ENCODE assay signal across 9 mouse cellular contexts in genomic region chr9:112102155-112102851, GRCm38 (mm10).
DNase-seq lines count a peak whose midpoint lies in the region; ATAC-seq and TF ChIP-seq lines count a peak whose summit lies in the region.
"Had no signal": no experiment of that assay in that cellular context is flagged by ENCODE, and none has a peak within 500 bp of the region (broad histone marks: within the 10 kb centered on the region; RNA-seq: fewer than 3 reads in every experiment).

No protein-coding gene starts in this region.

- H3K27me3 ChIP-seq in forebrain, embryonic 11.5 days (ENCODE audit: control insufficient read depth, insufficient read depth, low read length) = no peaks in the 10 kb centered on the region
- H3K27me3 ChIP-seq in forebrain, embryonic 10.5 days (ENCODE audit: poor library complexity, severe bottlenecking) = no peaks in the 10 kb centered on the region
- no peaks in the 10 kb centered on the region for H3K27me3 ChIP-seq in cerebellum, adult 2 months (ENCODE audit: control insufficient read depth, insufficient read depth, low read length)
- H3K27me3 ChIP-seq: stomach, embryonic 15.5 days had no signal

- H3K4me2 ChIP-seq in forebrain, embryonic 11.5 days (ENCODE audit: low read depth, low read length, severe bottlenecking) = no peak overlapping the region
- H3K4me2 ChIP-seq: stomach, embryonic 15.5 days had no signal

- DNase-seq in forebrain, embryonic 11.5 days (ENCODE audit: low spot score) = no peak
- DNase-seq in forebrain, embryonic 10.5 days (ENCODE audit: extremely low spot score, low spot score) = no peak
- DNase-seq in cerebellum, adult 2 months = peak; percentile 74 to 92
- peak; percentile 11 to 34 for DNase-seq in heart, postnatal 14 days
- DNase-seq in left cerebral cortex, postnatal 14 days (ENCODE audit: low spot score in 2 of 2) = peak; percentile 84 to 90
- peak; percentile 85 to 94 for DNase-seq in right cerebral cortex, postnatal 10 days (ENCODE audit: low spot score in 2 of 2)
- DNase-seq in thymus, postnatal 0 days (ENCODE audit: low spot score) = no peak
- DNase-seq in urinary bladder, postnatal 36 days (ENCODE audit: low spot score in 2 of 2) = no peak

- no peak for TF ChIP-seq POLR2A in cerebellum, adult 2 months (IDR thresholded peaks at IDR 0.05; ENCODE audit: borderline replicate concordance, insufficient read depth, low read length)

- H3K9me3 ChIP-seq in forebrain, embryonic 11.5 days (ENCODE audit: control insufficient read depth, low read length) = no peaks in the 10 kb centered on the region
- no peaks in the 10 kb centered on the region for H3K9me3 ChIP-seq in forebrain, embryonic 10.5 days
- H3K9me3 ChIP-seq: stomach, embryonic 15.5 days had no signal

- H3K9ac ChIP-seq in forebrain, embryonic 11.5 days (ENCODE audit: low read length) = no peak overlapping the region
- H3K9ac ChIP-seq: stomach, embryonic 15.5 days had no signal

- peak; percentile 55 for ATAC-seq in forebrain, embryonic 11.5 days (replicated peaks; ENCODE audit: low FRiP score)

- no peaks in the 10 kb centered on the region for H3K4me1 ChIP-seq in forebrain, embryonic 11.5 days (replicated peaks; ENCODE audit: control insufficient read depth, insufficient read depth, low read length)
- peaks cover 12% of the 10 kb centered on the region for H3K4me1 ChIP-seq in forebrain, embryonic 10.5 days
- peaks cover 25% of the 10 kb centered on the region for H3K4me1 ChIP-seq in cerebellum, adult 2 months (ENCODE audit: control insufficient read depth, insufficient read depth, low read length)
- H3K4me1 ChIP-seq: stomach, embryonic 15.5 days had no signal

- H3K27ac ChIP-seq in forebrain, embryonic 11.5 days (ENCODE audit: low read depth, low read length) = no peak overlapping the region
- no peak overlapping the region for H3K27ac ChIP-seq in forebrain, embryonic 10.5 days
- H3K27ac ChIP-seq in cerebellum, adult 2 months (ENCODE audit: insufficient read depth, low read length) = peak overlapping the region; percentile 93
- H3K27ac ChIP-seq: stomach, embryonic 15.5 days had no signal

- no peak overlapping the region for H3K4me3 ChIP-seq in forebrain, embryonic 11.5 days (ENCODE audit: low read depth, low read length)
- no peak overlapping the region for H3K4me3 ChIP-seq in forebrain, embryonic 10.5 days
- no peak overlapping the region for H3K4me3 ChIP-seq in cerebellum, adult 2 months (replicated peaks; ENCODE audit: insufficient read depth, low read depth, low read length)
- H3K4me3 ChIP-seq: stomach, embryonic 15.5 days had no signal

- H3K36me3 ChIP-seq in forebrain, embryonic 11.5 days (ENCODE audit: control insufficient read depth, insufficient read depth, low read length) = no peaks in the 10 kb centered on the region
- H3K36me3 ChIP-seq in forebrain, embryonic 10.5 days (replicated peaks) = no peaks in the 10 kb centered on the region
- H3K36me3 ChIP-seq: stomach, embryonic 15.5 days had no signal

- 59% methylated on average over 6 of the region's 6 CpGs for WGBS in forebrain, embryonic 11.5 days
- WGBS in forebrain, embryonic 10.5 days = 62% methylated on average over 6 of the region's 6 CpGs
- WGBS in cerebellum, adult 2 months = 18% methylated on average over 6 of the region's 6 CpGs

- no peak for TF ChIP-seq CTCF in cerebellum, adult 2 months (IDR thresholded peaks at IDR 0.05; ENCODE audit: borderline replicate concordance, insufficient read depth, low read depth, low read length)

- intact Hi-C loops in heart, postnatal 14 days (cut with DNase I) = no loop called here
- intact Hi-C loops in left cerebral cortex, postnatal 14 days (cut with DNase I) = no loop called here

Comparison
In these comparisons a context has a peak if more than half of its experiments do, and no peak if none do; other contexts are left out.
1. DNase-seq: peak in cerebellum, adult 2 months (2 of 2), heart, postnatal 14 days (2 of 2), left cerebral cortex, postnatal 14 days (2 of 2) and right cerebral cortex, postnatal 10 days (2 of 2); none in forebrain, embryonic 11.5 days (single experiment), forebrain, embryonic 10.5 days (single experiment), thymus, postnatal 0 days (single experiment) and urinary bladder, postnatal 36 days (0 of 2).